Mouse (Mus musculus) C3H10T1/2 (cell line): Measurements from ENCODE around the gene Crlf3. TPM values are rescaled to one million over a fixed set of nuclear protein-coding genes. Genes with fewer than 3 reads are reported as not detected.

Experiments
- polyA plus RNA-seq, 2 experiments: library from polyadenylated mRNA; unstranded; fragments of >200 nt; fragmentation: generic; extraction: Trizol; gene quantifications; one replicate each; pipeline ENCODE4 v1.2.1; 2012; ENCODE audit warnings: missing spikeins in 2 of 2

The Crlf3 gene
- 10 to 100 TPM in 1 of 2 experiments, 1 to 10 TPM in 1; 4.0 to 14.5 TPM for polyA plus RNA-seq

GRCm38 (mm10) chr11:80080826-80081728 is at the start of gene Crlf3:
Gene Crlf3 (minus strand): TSS chr11:80080991.

GRCm38 (mm10) chr11:80088917-80089816 is 8.4 kb upstream of the Crlf3 start, which contains the start of gene Atad5:
Gene Atad5 (plus strand): TSS chr11:80089400.

Other genes with a start within 250 kb of the Crlf3 start
- gene Utp6, start 118.6 kb downstream of the Crlf3 start, polyA plus RNA-seq = 10 to 100 TPM in 1 of 2 experiments, 1 to 10 TPM in 1; 4.9 to 18.8 TPM
- 1 to 10 TPM in 1 of 2 experiments, under 1 TPM in 1; 0.63 to 3.8 TPM for gene Suz12, start 87.9 kb downstream of the Crlf3 start, polyA plus RNA-seq
- under 1 TPM; 0.20 to 0.52 TPM for gene Atad5, start 8.4 kb upstream of the Crlf3 start, polyA plus RNA-seq
- gene Tefm, start 61.2 kb upstream of the Crlf3 start, polyA plus RNA-seq = 1 to 10 TPM; 1.2 to 9.9 TPM
- not detected for gene Adap2, start 73.1 kb upstream of the Crlf3 start, polyA plus RNA-seq
- 10 to 100 TPM in 1 of 2 experiments, 1 to 10 TPM in 1; 4.9 to 19.1 TPM for gene Rnf135, start 102.9 kb upstream of the Crlf3 start, polyA plus RNA-seq
- gene Rhot1, start 128.0 kb upstream of the Crlf3 start, polyA plus RNA-seq = 10 to 100 TPM in 1 of 2 experiments, 1 to 10 TPM in 1; 2.0 to 17.1 TPM
- 1 to 10 TPM in 1 of 2 experiments, under 1 TPM in 1; 0.27 to 4.2 TPM for gene Rhbdl3, start 219.9 kb upstream of the Crlf3 start, polyA plus RNA-seq